Mouse (Mus musculus): ENCODE results near the gene Mia3. TPM values are rescaled to one million over a fixed set of nuclear protein-coding genes. Genes with fewer than 3 reads are reported as not detected.
A peak's percentile ranks its signal among the peaks of the same experiment; 100 is the strongest.
"Not testable (repeated sequence)": the region's sequence is repeated elsewhere in the genome, so short reads cannot be mapped to it uniquely, and the experiment has no call there.

Mia3 gene
- polyA plus RNA-seq, 1 experiment from 2014 or later = 114 TPM

DNA sequence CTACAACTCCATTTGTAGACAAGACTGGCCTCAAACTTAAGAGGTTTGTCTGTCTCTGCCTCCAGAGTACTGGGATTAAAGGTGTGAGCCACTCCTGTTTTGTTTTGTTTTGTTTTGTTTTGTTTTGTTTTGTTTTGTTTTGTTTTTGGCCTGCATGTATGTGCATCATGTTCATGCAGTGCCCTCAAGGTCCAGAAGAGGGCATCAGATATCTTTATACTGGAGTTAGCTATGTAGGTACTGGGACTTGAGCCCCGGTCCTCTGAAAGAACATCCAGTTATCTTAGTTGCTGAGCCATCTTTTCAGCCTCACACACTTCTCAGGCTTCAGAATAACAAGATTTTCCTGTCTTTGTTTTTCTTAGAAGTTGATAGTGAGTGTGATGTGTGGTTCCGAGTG lies 53.6 kb downstream of the Mia3 start:
- Histone ChIP-seq H3K27me3 (ENCODE audit: control insufficient read depth, insufficient read depth, low read length) (no peaks in the 10 kb centered on the region), H3K4me1 (replicated peaks; ENCODE audit: control insufficient read depth, insufficient read depth, low read length) (no peaks in the 10 kb centered on the region), H3K9ac (no peak overlapping the region), H3K4me2 (replicated peaks) (no peak overlapping the region), H3K36me3 (replicated peaks; ENCODE audit: control insufficient read depth, insufficient read depth) (peaks cover 82% of the 10 kb centered on the region), H3K9me3 (ENCODE audit: control insufficient read depth, low read length) (no peaks in the 10 kb centered on the region), H3K27ac (no peak overlapping the region), H3K4me3 (replicated peaks; ENCODE audit: low read length) (no peak overlapping the region)
- DNase-seq (ENCODE audit: low spot score) (no peak), ATAC-seq (ENCODE audit: low FRiP score) (no peak)
- 92% methylated on average over 2 of the region's 2 CpGs for WGBS

DNA sequence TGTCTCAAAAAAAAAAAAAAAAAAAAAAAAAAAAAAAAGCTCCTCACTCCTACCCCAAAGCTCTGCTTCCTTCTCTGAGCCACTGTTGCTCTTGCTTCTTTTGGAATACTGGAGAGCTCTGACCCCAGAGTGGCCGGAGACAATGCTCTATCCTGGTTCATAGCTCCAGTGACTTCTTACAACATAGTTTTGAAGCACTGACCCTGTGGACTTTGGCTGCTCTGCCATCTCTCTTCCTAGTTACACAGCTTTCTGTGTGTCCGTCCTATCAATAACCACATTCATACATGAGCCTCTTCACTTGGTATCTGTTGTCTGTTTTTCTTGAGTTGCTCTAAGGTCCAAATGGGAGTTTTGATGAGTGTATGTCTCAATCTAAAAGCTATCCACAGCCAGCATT lies 57.3 kb downstream of the Mia3 start:
- Histone ChIP-seq H3K4me1 (replicated peaks; ENCODE audit: control insufficient read depth, insufficient read depth, low read length) (no peaks in the 10 kb centered on the region), H3K9me3 (ENCODE audit: control insufficient read depth, low read length) (no peaks in the 10 kb centered on the region), H3K9ac (no peak overlapping the region), H3K27ac (no peak overlapping the region), H3K27me3 (ENCODE audit: control insufficient read depth, insufficient read depth, low read length) (no peaks in the 10 kb centered on the region), H3K4me2 (replicated peaks) (no peak overlapping the region), H3K36me3 (replicated peaks; ENCODE audit: control insufficient read depth, insufficient read depth) (peaks cover 83% of the 10 kb centered on the region), H3K4me3 (replicated peaks; ENCODE audit: low read length) (no peak overlapping the region)
- DNase-seq (ENCODE audit: low spot score) (no peak), ATAC-seq (ENCODE audit: low FRiP score) (no peak)
- 98% methylated on average over 2 of the region's 2 CpGs for WGBS

DNA sequence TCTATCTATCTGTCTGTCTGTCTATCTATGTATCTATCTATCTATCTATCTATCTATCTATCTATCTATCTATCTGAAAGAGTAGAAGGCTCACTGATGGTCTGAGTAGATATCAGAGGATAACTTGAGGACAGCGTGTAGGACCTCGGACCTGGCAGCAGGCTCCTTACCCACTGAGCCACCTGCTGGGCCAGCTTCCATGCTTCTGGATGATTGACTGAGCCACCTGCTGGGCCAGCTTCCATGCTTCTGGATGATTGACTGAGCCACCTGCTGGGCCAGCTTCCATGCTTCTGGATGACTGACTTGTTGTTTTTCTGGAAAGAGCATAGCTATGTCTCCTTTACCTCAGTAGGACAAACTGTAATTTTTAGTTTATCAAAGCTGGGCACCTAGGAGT lies 59.8 kb downstream of the Mia3 start:
- H3K9me3 ChIP-seq (ENCODE audit: control insufficient read depth, low read length); H3K4me2 ChIP-seq (replicated peaks); H3K4me3 ChIP-seq (replicated peaks; ENCODE audit: low read length); H3K27ac ChIP-seq; DNase-seq (ENCODE audit: low spot score); H3K4me1 ChIP-seq (replicated peaks; ENCODE audit: control insufficient read depth, insufficient read depth, low read length); ATAC-seq (ENCODE audit: low FRiP score); H3K9ac ChIP-seq; H3K27me3 ChIP-seq (ENCODE audit: control insufficient read depth, insufficient read depth, low read length): not testable (repeated sequence)
- peaks cover 65% of the 10 kb centered on the region for H3K36me3 ChIP-seq (replicated peaks; ENCODE audit: control insufficient read depth, insufficient read depth)
- WGBS = 60% methylated on average over 2 of the region's 2 CpGs

DNA sequence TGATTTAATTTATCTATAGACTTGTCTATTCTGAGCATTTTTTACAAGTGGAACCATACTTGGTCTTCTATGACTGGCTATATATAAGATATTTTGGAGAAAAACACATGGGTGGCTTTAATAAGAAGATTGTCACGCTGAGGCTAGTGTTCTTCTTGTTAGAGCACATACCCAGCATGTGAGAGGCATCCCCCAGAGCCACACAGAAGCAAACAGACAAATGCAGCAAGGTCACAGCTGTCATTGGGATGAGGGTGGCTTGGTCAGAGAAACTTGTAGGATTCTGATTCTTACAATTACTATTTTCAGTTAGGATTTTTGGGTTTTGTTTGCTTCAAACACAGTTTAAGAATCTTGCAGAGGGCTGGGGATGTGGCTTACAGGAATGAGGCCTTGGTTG lies 60.9 kb downstream of the Mia3 start:
- H3K36me3 ChIP-seq (replicated peaks; ENCODE audit: control insufficient read depth, insufficient read depth) = peaks cover 54% of the 10 kb centered on the region
- H3K27me3 ChIP-seq (ENCODE audit: control insufficient read depth, insufficient read depth, low read length) = no peaks in the 10 kb centered on the region
- H3K9ac ChIP-seq = no peak overlapping the region
- ATAC-seq (ENCODE audit: low FRiP score) = no peak
- DNase-seq (ENCODE audit: low spot score) = no peak
- H3K27ac ChIP-seq = no peak overlapping the region
- H3K4me2 ChIP-seq (replicated peaks) = no peak overlapping the region
- WGBS = 85% methylated on average over 1 of the region's 1 CpGs
- no peaks in the 10 kb centered on the region for H3K9me3 ChIP-seq (ENCODE audit: control insufficient read depth, low read length)
- no peak overlapping the region for H3K4me3 ChIP-seq (replicated peaks; ENCODE audit: low read length)
- H3K4me1 ChIP-seq (replicated peaks; ENCODE audit: control insufficient read depth, insufficient read depth, low read length) = no peaks in the 10 kb centered on the region

DNA sequence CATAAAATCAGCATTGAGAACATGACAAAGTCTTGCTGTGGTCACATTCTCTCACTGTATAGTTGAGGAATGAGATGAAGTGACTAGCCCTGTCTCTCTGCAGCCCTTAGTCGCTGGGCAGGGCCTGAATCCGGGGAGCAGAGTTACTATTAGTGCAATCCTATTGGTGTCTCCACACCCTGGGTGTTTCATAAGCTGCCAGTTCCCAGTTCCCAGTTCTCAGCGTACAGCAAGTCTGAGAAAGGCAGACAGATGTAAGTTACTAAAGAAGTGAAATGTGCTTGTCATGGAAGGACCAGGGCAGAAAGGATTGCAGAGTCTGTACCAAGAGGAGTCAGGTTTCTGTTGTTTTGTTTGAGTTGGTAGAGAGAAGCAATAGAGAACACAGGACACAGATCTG lies 61.8 kb downstream of the Mia3 start:
- Histone ChIP-seq H3K4me2 (replicated peaks) (no peak overlapping the region), H3K27ac (no peak overlapping the region), H3K9ac (no peak overlapping the region), H3K4me3 (replicated peaks; ENCODE audit: low read length) (no peak overlapping the region), H3K4me1 (replicated peaks; ENCODE audit: control insufficient read depth, insufficient read depth, low read length) (no peaks in the 10 kb centered on the region), H3K27me3 (ENCODE audit: control insufficient read depth, insufficient read depth, low read length) (no peaks in the 10 kb centered on the region), H3K36me3 (replicated peaks; ENCODE audit: control insufficient read depth, insufficient read depth) (peaks cover 49% of the 10 kb centered on the region), H3K9me3 (ENCODE audit: control insufficient read depth, low read length) (no peaks in the 10 kb centered on the region)
- DNase-seq (ENCODE audit: low spot score) (no peak), ATAC-seq (ENCODE audit: low FRiP score) (no peak)
- WGBS = 82% methylated on average over 3 of the region's 3 CpGs

DNA sequence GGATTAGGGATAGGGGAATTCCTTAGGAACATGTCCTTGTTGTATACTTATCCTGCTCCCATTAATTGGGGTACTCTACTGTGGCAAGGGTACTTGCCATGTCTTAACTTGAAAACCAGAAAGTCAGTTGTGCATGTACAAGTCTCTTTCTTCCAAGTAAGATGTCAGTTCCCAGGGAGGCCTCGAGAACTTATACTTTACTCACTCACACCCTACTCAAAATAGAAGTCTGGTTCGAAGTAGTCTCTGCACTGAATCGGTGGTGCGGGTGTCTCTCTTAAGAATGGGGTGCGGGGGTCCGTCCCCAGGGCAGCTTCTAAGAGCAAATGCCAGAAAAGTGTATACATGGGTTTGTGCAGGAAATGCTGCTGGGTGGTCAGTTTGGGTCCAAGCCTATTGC lies 70.2 kb downstream of the Mia3 start:
- H3K9ac ChIP-seq = no peak overlapping the region
- no peaks in the 10 kb centered on the region for H3K4me1 ChIP-seq (replicated peaks; ENCODE audit: control insufficient read depth, insufficient read depth, low read length)
- H3K27me3 ChIP-seq (ENCODE audit: control insufficient read depth, insufficient read depth, low read length) = no peaks in the 10 kb centered on the region
- DNase-seq (ENCODE audit: low spot score) (peak; percentile 98), ATAC-seq (ENCODE audit: low FRiP score) (no peak)
- no peaks in the 10 kb centered on the region for H3K36me3 ChIP-seq (replicated peaks; ENCODE audit: control insufficient read depth, insufficient read depth)
- 87% methylated on average over 6 of the region's 6 CpGs for WGBS
- no peaks in the 10 kb centered on the region for H3K9me3 ChIP-seq (ENCODE audit: control insufficient read depth, low read length)
- no peak overlapping the region for H3K27ac ChIP-seq
- H3K4me3 ChIP-seq (replicated peaks; ENCODE audit: low read length) = no peak overlapping the region
- no peak overlapping the region for H3K4me2 ChIP-seq (replicated peaks)

DNA sequence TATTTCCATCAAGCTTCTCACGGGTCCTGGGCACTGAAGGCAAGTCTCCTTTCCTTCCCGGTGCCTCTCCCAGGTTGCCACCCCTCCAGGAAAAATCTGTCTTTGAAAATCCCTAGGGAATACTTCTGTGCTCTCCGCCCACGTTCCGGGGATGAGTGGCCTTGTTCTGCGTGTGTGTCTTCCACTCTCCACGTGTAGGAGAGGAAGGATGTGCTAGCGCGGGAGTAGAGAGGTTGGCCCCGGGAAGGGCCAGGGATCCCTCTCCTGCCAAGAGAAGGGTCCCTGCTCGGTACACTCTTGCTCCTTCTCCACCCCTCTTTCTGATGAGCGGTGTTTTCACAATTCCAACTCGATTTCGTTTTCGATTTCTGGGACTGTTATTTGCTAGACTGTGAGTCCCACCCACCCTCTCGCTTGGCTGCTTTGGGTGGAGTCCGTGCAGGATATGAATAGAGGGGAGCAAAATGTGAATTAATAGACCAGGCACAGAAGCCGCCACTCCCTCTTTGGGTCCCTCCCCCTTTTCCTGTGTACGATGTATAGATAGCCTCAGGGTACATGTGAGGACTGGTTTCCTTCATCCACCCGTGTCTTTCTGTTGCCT lies 71.4 kb downstream of the Mia3 start:
- Histone ChIP-seq H3K4me1 (replicated peaks; ENCODE audit: control insufficient read depth, insufficient read depth, low read length) (no peaks in the 10 kb centered on the region), H3K27ac (no peak overlapping the region)

DNA sequence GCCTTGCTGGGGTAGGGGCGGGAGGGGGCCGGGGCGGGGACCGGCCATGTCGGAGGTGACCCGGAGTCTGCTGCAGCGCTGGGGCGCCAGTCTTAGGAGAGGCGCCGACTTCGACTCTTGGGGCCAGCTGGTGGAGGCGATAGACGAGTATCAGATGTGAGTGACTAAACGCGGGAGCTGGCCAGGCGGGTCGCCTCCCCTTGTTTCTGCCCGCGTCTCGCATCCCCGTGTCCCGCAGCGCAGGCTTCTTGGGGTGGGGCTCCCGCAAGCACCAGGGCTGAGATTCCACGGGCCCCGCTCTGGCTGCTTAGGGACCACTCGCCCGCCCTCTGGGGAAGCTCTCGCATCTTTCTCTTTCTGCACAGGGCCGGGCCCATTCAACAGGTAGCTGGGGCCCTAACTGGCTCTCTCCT lies 71.9 kb downstream of the Mia3 start:
- peak; percentile 25 for DNase-seq (ENCODE audit: low spot score)
- Histone ChIP-seq H3K4me3 (replicated peaks; ENCODE audit: low read length) (peak overlapping the region; percentile 47), H3K4me1 (replicated peaks; ENCODE audit: control insufficient read depth, insufficient read depth, low read length) (no peaks in the 10 kb centered on the region), H3K36me3 (replicated peaks; ENCODE audit: control insufficient read depth, insufficient read depth) (peaks cover 15% of the 10 kb centered on the region), H3K27ac (no peak overlapping the region), H3K27me3 (ENCODE audit: control insufficient read depth, insufficient read depth, low read length) (no peaks in the 10 kb centered on the region), H3K4me2 (replicated peaks) (peak overlapping the region; percentile 56), H3K9me3 (ENCODE audit: control insufficient read depth, low read length) (no peaks in the 10 kb centered on the region), H3K9ac (peak overlapping the region; percentile 45)
- ATAC-seq (ENCODE audit: low FRiP score) = no peak; the same call in 1 of the 2 replicates
- under 1% methylated on average over 26 of the region's 30 CpGs for WGBS

More for the DNA sequence above, 71.4 kb downstream of the Mia3 start:
- Histone ChIP-seq H3K27me3 (ENCODE audit: control insufficient read depth, insufficient read depth, low read length) (no peaks in the 10 kb centered on the region), H3K9ac (peak overlapping the region; percentile 45), H3K9me3 (ENCODE audit: control insufficient read depth, low read length) (no peaks in the 10 kb centered on the region), H3K4me3 (replicated peaks; ENCODE audit: low read length) (peak overlapping the region; percentile 47), H3K36me3 (replicated peaks; ENCODE audit: control insufficient read depth, insufficient read depth) (peaks cover 11% of the 10 kb centered on the region), H3K4me2 (replicated peaks) (peak overlapping the region; percentile 56)
- ATAC-seq (ENCODE audit: low FRiP score) = no peak
- WGBS = 0% methylated on average over 20 of the region's 20 CpGs
- peak; percentile 42 for DNase-seq (ENCODE audit: low spot score)

DNA sequence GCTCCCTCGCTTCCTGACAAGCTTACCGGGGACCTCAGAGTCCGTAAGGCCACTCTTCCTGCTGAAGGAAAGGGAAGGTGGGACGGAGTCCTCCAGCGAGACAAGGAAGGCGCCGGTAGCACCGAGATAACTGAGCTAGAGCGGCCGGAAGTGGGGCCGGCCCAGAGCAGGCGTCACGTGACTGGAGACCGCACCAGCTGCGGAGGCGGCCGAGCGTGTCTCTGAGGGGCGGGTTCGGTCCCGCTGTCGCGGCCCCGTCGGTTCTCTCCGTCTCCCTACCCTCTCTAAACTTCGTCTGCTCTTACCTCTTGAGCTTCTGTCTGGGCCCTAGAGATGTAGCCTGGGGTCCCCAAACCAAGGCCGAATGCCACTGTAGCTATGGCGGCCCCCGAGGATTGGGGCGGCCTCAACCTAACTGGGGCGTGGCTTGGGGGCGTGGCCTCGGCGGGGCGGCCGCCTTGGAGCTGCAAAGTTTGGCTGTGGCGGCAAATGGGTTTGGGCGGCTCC lies 72.4 kb downstream of the Mia3 start, which contains the start of gene Brox:
Gene Brox (minus strand): TSS at position 393 of the 507 bp plus-strand sequence.
- Histone ChIP-seq H3K27me3 (ENCODE audit: control insufficient read depth, insufficient read depth, low read length) (no peaks in the 10 kb centered on the region), H3K4me1 (replicated peaks; ENCODE audit: control insufficient read depth, insufficient read depth, low read length) (no peaks in the 10 kb centered on the region), H3K4me2 (replicated peaks) (peak within 1 kb of the TSS; percentile 56), H3K27ac (peak within 1 kb of the TSS; percentile 79), H3K4me3 (replicated peaks; ENCODE audit: low read length) (peak within 1 kb of the TSS; percentile 47), H3K36me3 (replicated peaks; ENCODE audit: control insufficient read depth, insufficient read depth) (peaks cover 20% of the 10 kb centered on the region), H3K9ac (peak within 1 kb of the TSS; percentile 59), H3K9me3 (ENCODE audit: control insufficient read depth, low read length) (no peaks in the 10 kb centered on the region)
- DNase-seq (ENCODE audit: low spot score) (peak; percentile 88), ATAC-seq (ENCODE audit: low FRiP score) (peak; percentile 92)
- under 1% methylated on average over 39 of the region's 39 CpGs for WGBS

Data from hindbrain, embryonic 14.5 days (tissue).